Mouse (Mus musculus) c-Kit-negative CD71-positive TER-119-positive erythroid progenitor cells, embryonic 14.5 days (primary cell): Measurements from ENCODE around the gene Gnas.

ENCODE experiments used
- DNase-seq: peaks from one replicate; pipeline ENCODE4 v3.0.0-alpha.2; 2013; ENCODE audit warnings: low read depth, low spot score

Gene Gnas

DNA sequence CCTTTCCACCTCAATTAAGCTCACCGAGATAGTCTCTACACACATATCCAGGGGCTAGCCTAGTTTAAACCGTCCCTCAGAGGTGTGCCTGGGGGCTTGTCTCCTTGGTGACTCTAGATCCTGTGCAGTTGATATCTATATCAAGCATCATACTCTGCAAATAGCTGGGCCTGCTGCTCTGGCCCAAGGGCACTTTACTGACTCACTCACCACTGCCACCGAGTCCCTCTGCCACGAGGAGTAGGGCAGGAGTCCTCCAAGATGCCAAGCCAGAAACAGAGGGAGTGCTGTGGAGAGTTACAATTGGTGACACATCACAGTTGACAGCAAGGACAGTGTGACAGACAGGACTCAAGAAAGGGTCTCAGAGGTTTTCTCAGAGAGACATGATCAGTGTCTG, 75.5 kb downstream of the Gnas start:
- no peak for DNase-seq

DNA sequence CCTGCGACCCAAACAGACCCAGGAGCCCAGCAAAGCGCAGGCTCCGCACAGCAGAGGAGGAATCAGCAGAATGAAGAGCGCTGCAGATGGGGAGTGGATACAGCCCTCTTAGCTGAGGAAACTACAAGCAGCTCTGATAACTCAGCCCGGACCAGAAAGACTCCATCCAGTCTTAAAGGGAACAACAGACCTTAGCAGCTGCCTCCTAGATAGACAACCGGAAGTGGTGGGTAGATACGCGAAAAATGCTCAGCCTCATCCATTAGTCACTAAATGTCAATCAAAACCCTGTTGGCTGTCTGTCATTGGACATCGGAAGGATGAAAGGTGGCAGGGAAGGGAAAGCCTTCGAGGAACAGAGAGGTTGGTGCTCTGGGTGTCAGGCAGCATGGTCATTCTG, 82.5 kb downstream of the Gnas start:
- no peak for DNase-seq

GRCm38 (mm10) chr2:174381021-174381420, 96.9 kb downstream of the Gnas start:
- no peak for DNase-seq

DNA sequence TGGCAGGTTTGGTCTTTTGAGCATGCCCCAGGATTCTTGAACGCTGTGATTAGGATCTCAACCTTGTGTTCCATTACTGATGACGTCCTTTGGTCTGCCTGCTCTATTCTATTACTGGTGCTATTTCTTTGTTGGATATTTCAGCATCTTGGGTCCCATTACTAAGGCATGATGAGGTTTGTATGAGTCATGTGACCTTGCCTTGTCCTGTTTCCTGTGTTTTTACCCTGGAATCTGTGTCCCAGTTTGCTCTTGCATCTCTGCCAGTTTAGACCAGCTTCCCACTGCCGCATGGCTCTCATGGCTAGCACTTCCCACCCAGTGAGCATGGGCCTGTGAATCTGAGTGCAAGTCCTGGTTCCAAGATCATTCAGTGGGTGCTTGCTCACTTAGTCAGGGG, 107.8 kb downstream of the Gnas start:
- DNase-seq: no peak

DNA sequence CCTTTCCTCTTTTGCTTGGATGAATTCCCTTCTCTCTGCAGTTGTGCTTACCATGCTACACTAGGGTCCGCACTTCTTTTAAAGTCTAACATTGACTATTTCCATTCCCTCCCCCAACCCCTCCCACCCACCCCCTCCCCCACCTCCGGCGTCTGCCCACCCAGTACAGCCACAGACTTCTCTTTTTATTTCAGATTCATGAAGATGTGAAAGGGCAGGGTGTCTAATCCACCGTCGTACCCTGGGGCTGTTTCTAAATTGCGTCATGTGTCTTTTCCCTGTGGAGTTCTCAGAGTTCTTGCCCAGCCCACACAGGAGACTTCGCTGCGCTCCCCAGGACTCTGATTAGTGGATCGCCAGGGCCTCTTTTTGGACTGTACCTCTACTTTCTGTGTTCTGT, 108.4 kb downstream of the Gnas start:
- DNase-seq: no peak

- no peak for DNase-seq
Measured at GRCm38 (mm10) chr2:174393383-174393782, 109.3 kb downstream of the Gnas start.
